Mouse (Mus musculus) hindbrain, embryonic 12.5 days (tissue): ENCODE measurements around the gene Riok2. TPM values are rescaled to one million over a fixed set of nuclear protein-coding genes. Genes with fewer than 3 reads are reported as not detected.
"Not testable (repeated sequence)": the region's sequence is repeated elsewhere in the genome, so short reads cannot be mapped to it uniquely, and the experiment has no call there.

Experiments used
- ATAC-seq: fragments of 200-750 bp; cut with Nextera tagmentation; 2 replicates; pipeline ENCODE4 v1.8.0; 2017; ENCODE audit warnings: moderate TSS enrichment; ENCODE audit not compliant: low FRiP score
- H3K27ac ChIP-seq: fragments of 300-500 bp; sonication (generic); 2 replicates; pipeline ENCODE4 v1.5.1; 2016; ENCODE audit warnings: mild to moderate bottlenecking
- H3K27me3 ChIP-seq: fragments of 300-500 bp; sonication (generic); 2 replicates; pipeline ENCODE4 v1.6.1; 2016; ENCODE audit warnings: mild to moderate bottlenecking
- H3K36me3 ChIP-seq: fragments of 300-500 bp; sonication (generic); 2 replicates; pipeline ENCODE4 v1.6.1; 2016; ENCODE audit warnings: mild to moderate bottlenecking
- H3K4me1 ChIP-seq: fragments of 300-500 bp; sonication (generic); 2 replicates; pipeline ENCODE4 v1.6.1; 2016
- H3K4me2 ChIP-seq: fragments of 300-500 bp; sonication (generic); replicated peaks from 2 replicates; pipeline ENCODE4 v1.6.1; 2016; ENCODE audit warnings: mild to moderate bottlenecking
- H3K4me3 ChIP-seq: fragments of 300-500 bp; sonication (generic); 2 replicates; pipeline ENCODE4 v1.5.1; 2016; ENCODE audit warnings: mild to moderate bottlenecking
- H3K9ac ChIP-seq: fragments of 300-500 bp; sonication (generic); 2 replicates; pipeline ENCODE4 v1.6.1; 2016; ENCODE audit warnings: mild to moderate bottlenecking, moderate library complexity
- H3K9me3 ChIP-seq: fragments of 300-500 bp; sonication (generic); replicated peaks from 2 replicates; pipeline ENCODE4 v1.6.1; 2016; ENCODE audit warnings: mild to moderate bottlenecking
- WGBS: fragments of 180-500 bp; shearing (Covaris S2); methylation state at CpG from one replicate; pipeline ENCODE4 v1.1.7; 2016; 5-methylcytosine and 5-hydroxymethylcytosine counted together
- polyA plus RNA-seq: library from polyadenylated mRNA; unstranded; fragments of >200 nt; fragmentation: Nextera tagmentation; extraction: Ambion mirVana; gene quantifications from 2 replicates; pipeline ENCODE4 v1.2.1, GENCODE M21; 2016

The Riok2 gene
- 26.7 and 27.5 TPM in 2 replicates for polyA plus RNA-seq

- Histone ChIP-seq H3K4me3 (peak within 1 kb of the TSS; percentile 55), H3K9ac (peak within 1 kb of the TSS; percentile 74), H3K27me3 (no peaks in the 10 kb centered on the region), H3K4me1 (peaks cover 17% of the 10 kb centered on the region), H3K9me3 (no peaks in the 10 kb centered on the region), H3K4me2 (peak within 1 kb of the TSS; percentile 68), H3K27ac (peak within 1 kb of the TSS; percentile 70), H3K36me3 (peaks cover 9% of the 10 kb centered on the region)
- ATAC-seq: peak; percentile 97
- WGBS: under 1% methylated on average over 48 of the region's 48 CpGs
Measured at GRCm38 (mm10) chr17:17373918-17374910, at the start of gene Riok2. TSS of gene Riok2 (plus strand) at chr17:17374309.

- H3K27ac ChIP-seq, H3K9ac ChIP-seq, H3K36me3 ChIP-seq, ATAC-seq, H3K4me1 ChIP-seq, H3K4me3 ChIP-seq, H3K4me2 ChIP-seq, H3K27me3 ChIP-seq: not testable (repeated sequence)
- peaks cover 16% of the 10 kb centered on the region for H3K9me3 ChIP-seq
- 79% methylated on average over 1 of the region's 1 CpGs for WGBS
Measured at GRCm38 (mm10) chr17:17326022-17326421, 48.1 kb upstream of the Riok2 start.

- ATAC-seq: no peak
- no peaks in the 10 kb centered on the region for H3K36me3 ChIP-seq
- H3K4me1 ChIP-seq: no peaks in the 10 kb centered on the region
- H3K9ac ChIP-seq: no peak overlapping the region
- H3K27me3 ChIP-seq: no peaks in the 10 kb centered on the region
- H3K4me3 ChIP-seq: no peak overlapping the region
- WGBS: 85% methylated on average over 4 of the region's 4 CpGs
- H3K27ac ChIP-seq: no peak overlapping the region
- peaks cover 10% of the 10 kb centered on the region; the same call in 1 of the 2 replicates for H3K9me3 ChIP-seq
- no peak overlapping the region for H3K4me2 ChIP-seq
Measured at GRCm38 (mm10) chr17:17326636-17327035, 47.5 kb upstream of the Riok2 start.

DNA sequence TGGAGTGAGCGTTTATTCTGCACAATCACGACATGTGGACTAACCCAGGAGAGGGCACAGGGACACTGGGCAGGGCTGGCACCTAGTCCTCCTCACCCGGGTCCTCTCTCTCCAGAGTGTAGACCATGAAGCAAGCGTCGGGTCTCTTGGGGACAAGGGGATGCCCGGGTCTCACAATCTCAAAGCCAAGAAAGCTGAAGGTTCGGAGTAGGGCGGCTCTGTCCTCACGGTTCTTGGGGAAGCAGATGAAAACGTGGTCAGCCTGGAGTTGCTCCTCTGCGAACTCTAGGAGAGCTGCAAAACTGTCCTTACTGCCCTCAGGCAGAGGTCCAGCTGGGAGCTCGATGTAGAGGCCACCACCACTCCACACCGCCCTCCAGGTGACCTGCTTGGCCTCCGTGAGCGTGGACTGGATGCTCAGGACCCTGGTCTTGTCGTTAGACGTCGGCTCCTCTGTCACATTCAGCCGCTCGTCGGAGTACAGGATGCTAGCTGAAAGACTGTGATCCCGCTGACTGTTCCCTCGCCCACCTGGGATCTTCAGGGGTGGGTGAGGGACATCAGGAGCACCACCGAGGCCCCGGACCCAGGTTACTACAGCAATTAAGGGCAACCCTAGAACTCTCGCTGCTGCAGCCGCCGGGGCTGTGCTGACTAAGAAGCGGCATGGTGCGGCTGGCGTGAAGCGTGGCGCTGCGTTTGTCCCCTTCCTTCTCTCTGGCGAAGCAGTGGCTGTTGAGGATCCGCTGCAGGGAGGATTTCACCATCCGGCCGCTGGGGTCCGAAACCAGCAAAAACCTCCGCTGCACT lies 28.5 kb upstream of the Riok2 start:
- peak; percentile 81 for ATAC-seq
- not testable (repeated sequence) for H3K27ac ChIP-seq, H3K9ac ChIP-seq, H3K36me3 ChIP-seq, H3K27me3 ChIP-seq, H3K9me3 ChIP-seq, H3K4me1 ChIP-seq
- Histone ChIP-seq H3K4me3 (peak overlapping the region; percentile 32), H3K4me2 (peak overlapping the region; percentile 51)
- 4% methylated on average over 35 of the region's 40 CpGs for WGBS

- 42% methylated on average over 4 of the region's 4 CpGs for WGBS
- Histone ChIP-seq H3K4me3 (peak overlapping the region; percentile 32), H3K4me2 (peak overlapping the region; percentile 51), H3K9ac (peak overlapping the region; percentile 32; the same call in 1 of the 2 replicates)
- not testable (repeated sequence) for H3K4me1 ChIP-seq, H3K36me3 ChIP-seq, H3K27me3 ChIP-seq, H3K27ac ChIP-seq, H3K9me3 ChIP-seq, ATAC-seq
Measured at GRCm38 (mm10) chr17:17346281-17346680, 27.8 kb upstream of the Riok2 start.

- H3K36me3 ChIP-seq: peaks cover 4% of the 10 kb centered on the region
- peaks cover 17% of the 10 kb centered on the region for H3K4me1 ChIP-seq
- H3K4me3 ChIP-seq: peak overlapping the region; percentile 55
- H3K27ac ChIP-seq: peak overlapping the region; percentile 70
- H3K4me2 ChIP-seq: peak overlapping the region; percentile 68
- no peaks in the 10 kb centered on the region for H3K9me3 ChIP-seq
- 10% methylated on average over 6 of the region's 6 CpGs for WGBS
- H3K27me3 ChIP-seq: no peaks in the 10 kb centered on the region
- peak overlapping the region; percentile 74 for H3K9ac ChIP-seq
- ATAC-seq: peak; percentile 28
Measured at GRCm38 (mm10) chr17:17373550-17373917, 575 bp upstream of the Riok2 start.

DNA sequence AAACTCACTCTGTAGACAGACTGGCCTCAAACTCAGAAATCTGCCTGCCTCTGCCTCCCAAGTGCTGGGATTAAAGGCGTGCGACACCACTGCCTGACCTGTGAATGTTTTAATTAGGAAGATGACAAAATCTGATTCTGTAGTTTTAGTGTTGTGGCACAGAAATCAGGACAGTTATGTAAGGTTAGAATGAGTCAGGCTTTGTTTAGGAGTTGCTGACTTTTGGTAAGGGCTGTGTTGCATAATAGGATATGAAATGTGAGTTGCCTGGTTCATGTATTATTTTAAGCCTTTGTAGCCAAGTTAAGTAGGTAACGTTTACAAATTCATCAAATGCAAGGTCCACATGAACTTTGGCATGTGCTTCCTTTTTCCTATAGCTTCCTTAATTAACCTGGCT lies 1.5 kb downstream of the Riok2 start:
- 96% methylated on average over 3 of the region's 3 CpGs for WGBS
- no peak overlapping the region for H3K9ac ChIP-seq
- H3K36me3 ChIP-seq: peaks cover 9% of the 10 kb centered on the region
- no peaks in the 10 kb centered on the region for H3K9me3 ChIP-seq
- peaks cover 17% of the 10 kb centered on the region for H3K4me1 ChIP-seq
- peak overlapping the region; percentile 55; the same call in 1 of the 2 replicates for H3K4me3 ChIP-seq
- ATAC-seq: no peak
- H3K27ac ChIP-seq: no peak overlapping the region
- H3K27me3 ChIP-seq: no peaks in the 10 kb centered on the region
- H3K4me2 ChIP-seq: peak overlapping the region; percentile 68

- Histone ChIP-seq H3K27me3 (no peaks in the 10 kb centered on the region), H3K4me2 (no peak overlapping the region), H3K4me1 (no peaks in the 10 kb centered on the region), H3K27ac (no peak overlapping the region), H3K36me3 (peaks cover 53% of the 10 kb centered on the region), H3K9me3 (no peaks in the 10 kb centered on the region), H3K9ac (no peak overlapping the region), H3K4me3 (no peak overlapping the region)
- ATAC-seq: no peak
- 100% methylated on average over 4 of the region's 4 CpGs for WGBS
Measured at GRCm38 (mm10) chr17:17383703-17384102, 9.6 kb downstream of the Riok2 start.

DNA sequence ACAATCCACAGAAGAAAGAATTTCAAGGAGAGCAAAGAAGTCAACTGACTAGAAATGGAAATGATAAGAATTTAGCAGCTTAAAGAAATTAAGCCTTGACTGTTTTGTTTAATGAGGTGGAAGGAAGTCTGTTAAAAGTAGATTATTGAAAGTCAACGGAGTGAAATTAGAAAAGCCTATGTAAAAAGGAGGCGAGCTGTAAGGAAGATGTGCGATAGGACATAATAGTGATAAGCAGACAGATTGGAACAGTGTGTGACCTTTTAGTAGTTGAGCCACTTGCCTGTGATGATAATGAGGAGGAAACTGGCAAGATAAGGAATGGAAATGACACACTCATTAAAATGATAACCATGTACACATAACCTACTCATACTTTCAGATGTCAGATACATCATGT lies 10.4 kb downstream of the Riok2 start:
- no peak overlapping the region for H3K9ac ChIP-seq
- peaks cover 54% of the 10 kb centered on the region for H3K36me3 ChIP-seq
- H3K4me1 ChIP-seq: no peaks in the 10 kb centered on the region
- no peak overlapping the region for H3K4me2 ChIP-seq
- ATAC-seq: no peak
- no peaks in the 10 kb centered on the region for H3K27me3 ChIP-seq
- H3K27ac ChIP-seq: no peak overlapping the region
- H3K4me3 ChIP-seq: no peak overlapping the region
- no peaks in the 10 kb centered on the region for H3K9me3 ChIP-seq
- WGBS: 93% methylated on average over 3 of the region's 3 CpGs

GRCm38 (mm10) chr17:17386117-17386516 lies 12.0 kb downstream of the Riok2 start:
- H3K36me3 ChIP-seq: peaks cover 57% of the 10 kb centered on the region
- no peak overlapping the region for H3K4me3 ChIP-seq
- no peaks in the 10 kb centered on the region for H3K9me3 ChIP-seq
- H3K9ac ChIP-seq: no peak overlapping the region
- H3K27me3 ChIP-seq: no peaks in the 10 kb centered on the region
- no peak overlapping the region for H3K27ac ChIP-seq
- no peak overlapping the region for H3K4me2 ChIP-seq
- WGBS: 87% methylated on average over 2 of the region's 2 CpGs
- no peaks in the 10 kb centered on the region for H3K4me1 ChIP-seq
- ATAC-seq: no peak

- ATAC-seq: no peak
- Histone ChIP-seq H3K27ac (no peak overlapping the region), H3K27me3 (no peaks in the 10 kb centered on the region), H3K4me2 (no peak overlapping the region), H3K4me3 (no peak overlapping the region), H3K36me3 (peaks cover 28% of the 10 kb centered on the region), H3K9me3 (no peaks in the 10 kb centered on the region), H3K9ac (no peak overlapping the region), H3K4me1 (no peaks in the 10 kb centered on the region)
- WGBS: 92% methylated on average over 4 of the region's 4 CpGs
Measured at GRCm38 (mm10) chr17:17391823-17392222, 17.7 kb downstream of the Riok2 start.

DNA sequence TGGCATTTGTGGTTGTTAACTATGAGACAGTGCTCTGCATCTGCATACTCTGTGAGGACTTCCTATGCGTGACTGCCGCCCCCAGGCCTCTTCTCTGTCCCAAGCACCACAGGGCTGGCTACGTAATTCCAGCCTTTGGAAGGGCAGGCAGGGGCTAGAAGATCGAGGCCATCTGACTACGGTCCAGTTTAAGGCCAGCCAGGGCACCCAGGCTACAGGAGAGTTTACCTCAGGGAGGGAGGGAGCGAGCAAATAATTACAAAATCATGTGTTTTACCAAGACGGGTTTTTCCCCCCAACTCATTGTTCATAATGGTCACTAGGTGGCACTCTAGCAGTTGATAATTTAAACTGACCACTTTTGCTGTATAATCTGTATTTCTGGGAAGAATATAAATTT lies 18.8 kb downstream of the Riok2 start:
- Histone ChIP-seq H3K27ac (no peak overlapping the region), H3K27me3 (no peaks in the 10 kb centered on the region), H3K9me3 (no peaks in the 10 kb centered on the region), H3K36me3 (peaks cover 22% of the 10 kb centered on the region), H3K4me2 (no peak overlapping the region), H3K4me3 (no peak overlapping the region), H3K4me1 (no peaks in the 10 kb centered on the region), H3K9ac (no peak overlapping the region)
- ATAC-seq: peak; percentile 55; the same call in 1 of the 2 replicates
- 68% methylated on average over 7 of the region's 7 CpGs for WGBS
